Mouse (Mus musculus): ENCODE results near the gene Ctsc. TPM values are rescaled to one million over a fixed set of nuclear protein-coding genes. Genes with fewer than 3 reads are reported as not detected.

The Ctsc gene
- polyA plus RNA-seq, 1 experiment = 34.5 TPM

- DNase-seq (ENCODE audit: low read depth) = no peak
Observed at GRCm38 (mm10) chr7:88295989-88296388, 18.1 kb downstream of the Ctsc start.

- DNase-seq (ENCODE audit: low read depth) = no peak
Observed at GRCm38 (mm10) chr7:88296932-88297331, 19.0 kb downstream of the Ctsc start.

- no peak for DNase-seq (ENCODE audit: low read depth)
Observed at GRCm38 (mm10) chr7:88305750-88306149, 27.9 kb downstream of the Ctsc start.

GRCm38 (mm10) chr7:88306725-88307124 lies 28.8 kb downstream of the Ctsc start:
- DNase-seq (ENCODE audit: low read depth) = no peak

DNA sequence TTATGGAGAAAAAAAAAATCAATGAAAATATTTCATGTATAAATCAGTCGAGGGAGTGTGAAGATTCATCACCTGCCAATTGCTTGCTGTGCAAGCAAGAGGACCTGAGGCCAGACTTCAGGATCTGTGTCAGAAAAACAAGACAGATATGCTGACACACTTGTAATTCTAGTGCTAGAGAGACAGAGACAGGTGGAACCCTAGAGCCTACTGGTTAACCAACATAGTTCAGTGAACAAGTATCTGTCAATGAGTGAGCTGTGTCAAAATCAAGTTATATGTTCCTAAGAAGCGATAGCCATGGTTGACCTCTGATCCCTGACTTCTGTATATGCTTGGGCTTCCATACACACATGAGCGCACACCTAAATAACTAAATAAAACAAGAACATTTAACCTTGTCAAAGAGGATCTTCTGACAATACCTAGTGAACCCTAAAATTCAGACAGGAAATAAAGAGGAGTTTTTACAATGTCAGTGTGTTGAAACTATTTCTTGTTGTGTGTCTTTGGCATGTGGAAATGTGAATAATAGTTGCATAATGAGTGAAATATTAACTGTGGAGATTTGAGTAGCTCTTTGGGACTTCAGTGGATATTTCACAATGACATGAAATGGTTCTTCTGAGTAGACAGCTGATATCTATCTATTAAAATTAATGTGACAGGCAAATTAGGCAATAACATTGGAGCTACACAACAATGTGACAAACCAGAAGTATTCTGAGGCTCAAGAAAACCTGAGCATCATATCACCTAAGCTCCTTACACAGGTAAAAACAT lies 32.7 kb downstream of the Ctsc start:
- peak; percentile 51 for DNase-seq (ENCODE audit: low read depth)

DNA sequence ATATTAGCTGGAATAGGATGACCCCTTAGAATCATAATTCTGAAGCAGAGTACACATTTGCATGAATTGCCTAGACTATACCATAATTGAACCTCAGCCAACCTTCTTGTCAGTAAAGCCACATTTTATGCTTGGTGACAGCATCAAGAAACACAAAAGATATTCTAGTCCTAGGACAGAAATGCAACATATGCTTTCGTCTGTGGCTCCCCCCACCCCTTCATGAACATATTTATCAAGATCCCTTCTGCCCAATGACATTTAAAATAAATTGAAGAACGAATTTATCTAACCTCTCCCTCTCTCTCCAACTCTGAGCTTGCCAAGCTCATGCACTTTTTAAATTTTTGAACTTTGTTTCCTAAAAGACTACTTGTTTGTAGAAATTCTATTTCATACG lies 38.5 kb downstream of the Ctsc start:
- no peak for DNase-seq (ENCODE audit: low read depth)

DNA sequence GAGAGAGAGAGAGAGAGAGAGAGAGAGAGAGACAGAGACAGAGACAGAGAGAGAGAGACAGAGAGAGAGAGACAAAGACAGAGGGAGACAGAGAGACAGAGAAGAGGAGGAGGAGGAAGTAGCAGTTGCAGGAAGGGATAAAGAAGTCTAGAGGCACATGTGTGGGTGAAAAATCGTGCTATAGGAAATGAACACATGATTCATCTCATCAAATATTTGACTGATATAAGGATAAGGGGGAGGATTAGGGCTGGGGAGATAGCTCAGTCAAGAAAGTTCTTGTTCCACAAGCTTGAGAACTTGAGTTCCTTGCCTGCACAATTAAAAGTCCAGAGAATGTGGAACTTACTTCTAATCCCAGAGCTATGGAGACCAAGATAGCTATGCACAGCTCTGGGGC lies 40.6 kb downstream of the Ctsc start:
- no peak for DNase-seq (ENCODE audit: low read depth)

DNA sequence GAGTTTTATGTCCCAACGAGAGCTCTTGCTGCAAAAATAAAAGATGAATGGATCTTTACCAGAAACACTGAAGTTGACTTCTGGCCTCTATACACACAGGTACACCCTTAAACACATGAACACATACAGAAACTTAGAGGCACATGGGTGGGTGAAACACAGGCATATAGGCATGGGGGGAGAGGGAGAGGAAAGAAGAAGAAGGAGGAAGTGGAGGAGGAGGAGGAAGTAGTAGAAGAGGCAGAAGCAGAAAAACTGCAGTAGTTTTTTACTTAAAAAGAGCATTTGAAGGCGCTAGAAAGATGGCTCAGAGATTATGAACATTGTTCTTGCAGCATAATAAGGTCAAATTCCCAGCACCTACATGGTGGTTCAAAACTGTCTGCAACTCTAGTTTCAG lies 41.0 kb downstream of the Ctsc start:
- no peak for DNase-seq (ENCODE audit: low read depth)

DNA sequence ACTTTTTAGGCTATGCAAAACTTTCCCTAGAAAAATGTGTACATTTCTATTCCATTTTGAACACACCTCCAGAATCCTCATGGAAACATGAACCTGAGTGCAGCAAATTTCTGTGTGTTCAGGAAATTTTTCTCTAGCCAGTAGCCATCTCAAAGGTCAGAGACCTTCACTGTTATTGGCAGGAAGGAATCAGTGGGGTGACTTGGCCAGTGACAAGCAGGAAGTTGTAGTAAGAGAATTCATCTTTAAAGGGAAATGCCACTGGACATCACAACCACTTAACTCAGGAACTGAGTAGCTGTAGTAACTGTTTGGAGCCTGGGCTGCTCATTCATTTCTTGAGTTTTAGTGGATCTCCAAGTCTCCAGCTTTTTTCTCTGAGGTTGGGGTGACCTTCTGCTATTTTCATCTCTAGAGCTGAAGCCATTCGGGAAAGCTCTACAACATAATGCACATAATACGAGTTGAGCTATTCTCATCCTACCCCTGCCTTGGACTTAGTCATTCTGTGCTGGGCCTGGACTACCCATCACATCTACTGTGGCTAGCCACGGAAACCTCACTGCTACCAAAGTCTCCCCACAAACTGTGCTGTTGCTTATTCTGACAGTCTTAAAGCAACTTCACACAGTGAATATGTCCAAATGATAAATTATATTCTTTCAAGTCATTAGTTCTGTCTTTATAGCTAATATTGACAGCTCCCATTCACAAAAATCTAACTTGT lies 41.7 kb downstream of the Ctsc start:
- DNase-seq (ENCODE audit: low read depth) = no peak

DNA sequence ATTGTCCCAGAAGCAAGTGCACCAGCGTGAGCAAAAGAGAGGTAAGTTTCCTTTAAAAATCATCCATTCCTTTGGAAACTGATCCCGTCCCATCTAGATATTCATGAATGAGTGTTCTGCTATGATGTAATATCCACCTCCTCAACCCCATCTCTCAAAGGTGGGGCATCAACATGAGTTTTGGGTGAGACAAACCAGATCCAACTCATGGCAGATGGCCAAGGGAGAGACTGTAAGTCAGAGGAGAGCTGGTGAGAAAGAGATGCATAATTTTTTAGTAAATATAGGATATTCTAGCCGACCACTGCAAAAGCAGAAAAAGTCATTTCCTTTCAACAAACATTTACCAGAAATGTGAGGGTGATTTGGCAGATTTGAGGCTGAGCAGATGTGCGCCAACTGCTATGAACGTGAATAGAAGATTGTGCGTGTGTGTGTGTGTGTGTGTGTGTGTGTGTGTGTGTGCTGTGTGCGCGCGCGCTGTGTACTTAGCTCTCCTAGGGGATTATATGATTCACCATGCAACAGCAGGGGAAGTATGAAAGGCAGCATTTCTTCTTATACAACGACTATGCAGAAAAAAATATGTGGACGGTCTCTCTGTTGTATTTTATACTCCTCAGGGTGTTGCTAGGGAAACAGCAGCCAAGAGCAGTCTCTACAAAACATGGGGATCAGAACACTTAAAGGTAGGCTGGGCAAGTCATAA lies 42.9 kb downstream of the Ctsc start:
- DNase-seq (ENCODE audit: low read depth) = no peak

DNA sequence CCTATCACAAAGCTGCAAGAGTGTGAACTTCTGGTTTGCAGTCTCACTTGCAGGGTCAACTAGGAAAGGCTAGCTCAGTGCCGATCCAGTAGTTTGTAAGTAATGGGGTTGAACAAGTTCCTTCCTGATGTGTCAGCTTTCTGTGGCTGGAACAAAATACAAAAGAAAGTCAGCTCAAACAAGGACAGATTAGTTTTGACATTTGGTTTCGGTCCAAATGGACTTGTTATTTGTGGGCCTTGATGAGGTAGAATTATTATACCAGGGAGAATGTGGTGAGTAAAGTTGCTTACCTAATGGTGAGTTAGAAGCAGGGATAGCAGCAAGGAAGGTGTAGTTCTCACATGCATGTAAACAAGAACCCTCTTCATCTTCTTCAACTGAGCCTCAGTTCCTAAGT lies 44.5 kb downstream of the Ctsc start:
- DNase-seq (ENCODE audit: low read depth) = no peak

- no peak for DNase-seq (ENCODE audit: low read depth)
Observed at GRCm38 (mm10) chr7:88327495-88327894, 49.6 kb downstream of the Ctsc start.

GRCm38 (mm10) chr7:88343828-88344227 lies 65.9 kb downstream of the Ctsc start:
- DNase-seq (ENCODE audit: low read depth) = no peak

GRCm38 (mm10) chr7:88346035-88346434 lies 68.2 kb downstream of the Ctsc start:
- peak; percentile 22 for DNase-seq (ENCODE audit: low read depth)

- no peak for DNase-seq (ENCODE audit: low read depth)
Observed at GRCm38 (mm10) chr7:88356871-88357776, 79.2 kb downstream of the Ctsc start.

DNA sequence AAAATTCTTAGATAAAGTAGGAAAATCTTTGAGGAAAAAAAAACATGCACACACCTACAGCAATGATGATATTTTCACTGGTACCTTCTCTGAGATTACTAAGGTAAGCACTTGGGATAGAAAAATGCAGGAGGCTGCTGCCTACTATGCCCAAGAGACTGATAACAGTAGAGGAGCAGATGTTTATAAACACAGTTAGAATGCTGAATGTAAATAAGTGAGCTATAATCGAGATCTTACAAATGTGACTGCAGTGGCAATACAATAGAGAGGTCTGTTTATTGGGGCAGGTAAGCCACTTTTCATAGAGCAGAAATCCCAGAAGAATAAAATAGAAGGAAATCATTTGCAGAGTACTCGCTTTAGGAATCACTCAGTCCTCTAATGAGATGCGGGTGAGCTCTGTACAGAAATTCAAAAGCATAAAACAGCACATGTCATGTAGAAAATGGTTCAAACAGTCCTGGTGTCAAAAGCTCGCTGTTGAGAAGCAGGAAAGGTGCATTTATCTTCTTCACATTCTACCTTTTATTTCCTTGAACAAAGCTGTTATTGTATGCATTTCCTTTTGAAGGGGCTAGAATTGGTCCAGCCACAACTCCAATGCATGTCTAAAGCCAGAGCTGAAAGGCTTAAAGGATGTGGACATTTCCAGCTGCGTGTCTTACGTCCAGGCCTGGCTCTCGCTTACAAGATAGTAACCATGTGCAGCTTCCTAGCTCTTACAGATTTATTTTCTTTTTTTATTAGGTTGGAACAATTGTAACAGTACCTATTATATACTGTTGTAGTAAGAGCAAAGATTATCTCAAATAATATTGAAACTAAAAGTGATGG lies 80.4 kb downstream of the Ctsc start:
- DNase-seq (ENCODE audit: low read depth) = no peak

Data from gonadal fat pad, adult 2 months (tissue).